Mouse (Mus musculus) 3134 (cell line): ENCODE results near the gene Ifit3.
"Not testable (repeated sequence)": the region's sequence is repeated elsewhere in the genome, so short reads cannot be mapped to it uniquely, and the experiment has no call there.

Experiments
- DNase-seq: peaks from one replicate; pipeline ENCODE4 v3.0.0-alpha.2; 2011; ENCODE audit warnings: low spot score; ENCODE audit not compliant: insufficient read length; ENCODE audit errors: extremely low read depth

Gene Ifit3

DNA sequence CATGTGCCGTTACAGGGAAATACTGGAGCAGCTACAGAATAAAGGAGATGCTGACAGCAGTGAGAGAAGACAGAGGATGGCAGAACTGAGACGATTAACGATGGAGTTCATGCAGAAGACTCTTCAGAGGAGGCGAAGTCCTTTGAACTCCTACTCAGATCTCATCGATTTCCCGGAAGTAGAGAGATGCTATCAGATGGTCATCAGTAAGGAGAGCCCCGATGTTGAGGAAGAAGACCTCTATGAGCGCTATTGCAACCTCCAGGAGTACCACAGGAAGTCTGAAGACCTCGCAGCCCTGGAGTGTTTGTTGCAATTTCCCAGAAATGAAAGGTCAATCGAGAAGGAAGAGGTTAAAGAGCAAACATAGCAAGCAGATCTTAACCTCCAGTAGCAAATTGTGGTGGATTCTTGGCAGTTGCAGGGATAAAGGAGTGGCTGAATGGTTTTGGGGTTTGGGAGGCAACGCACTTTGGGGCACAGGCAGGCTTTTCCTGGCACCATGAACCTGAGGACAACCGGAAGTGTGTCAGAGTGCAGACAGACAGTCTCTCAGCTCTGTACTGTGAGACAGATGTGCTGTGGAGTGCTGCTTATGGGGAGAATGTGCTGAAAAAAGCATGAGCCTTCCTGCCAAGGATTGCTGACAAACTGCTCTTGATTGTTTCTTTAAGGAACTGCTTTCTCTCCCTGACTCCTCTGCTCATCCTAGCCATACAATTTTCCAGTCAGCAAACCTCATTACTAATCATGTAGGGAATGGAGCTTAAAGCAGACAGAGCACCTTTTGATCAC is 4.8 kb downstream of the Ifit3 start:
- DNase-seq = not testable (repeated sequence)

DNA sequence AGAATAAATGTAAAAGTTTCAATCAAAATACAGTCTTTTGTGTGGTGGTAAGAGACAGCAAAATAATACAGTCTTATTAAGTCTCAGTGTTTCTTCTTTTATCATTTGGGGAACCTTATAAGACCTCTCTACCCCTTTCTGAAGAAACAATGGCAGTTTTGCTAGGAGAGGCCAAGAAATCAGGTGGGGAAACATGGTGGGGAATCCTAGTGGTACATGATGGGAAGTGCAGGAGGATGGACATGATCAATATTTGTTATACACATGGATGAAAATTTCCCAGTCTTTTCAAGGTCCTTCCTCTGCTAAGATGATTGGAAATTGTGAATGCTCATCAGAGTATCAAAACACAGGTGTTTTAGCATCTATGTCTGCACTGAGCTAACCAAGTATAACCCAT is 5.6 kb downstream of the Ifit3 start:
- DNase-seq = no peak

DNA sequence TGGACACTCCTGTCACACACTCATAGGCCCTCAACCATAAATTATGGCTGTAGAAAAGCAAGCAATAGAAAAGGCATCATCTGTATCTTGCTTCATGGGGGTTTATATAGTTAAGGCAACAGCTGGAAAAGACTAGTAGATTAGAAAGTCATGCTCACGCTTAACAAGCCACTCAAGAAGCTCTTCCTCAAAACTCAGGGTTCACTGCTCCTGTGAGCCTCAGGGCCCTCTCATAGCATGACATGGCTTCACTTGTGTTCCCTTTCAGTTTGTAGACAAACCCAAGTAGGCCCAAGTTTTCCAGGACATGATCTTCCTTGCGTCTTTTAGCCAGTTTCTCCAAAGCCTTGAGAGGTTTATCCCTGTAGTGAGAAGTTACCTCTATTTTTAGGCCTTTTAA is 10.1 kb downstream of the Ifit3 start:
- DNase-seq = no peak

DNA sequence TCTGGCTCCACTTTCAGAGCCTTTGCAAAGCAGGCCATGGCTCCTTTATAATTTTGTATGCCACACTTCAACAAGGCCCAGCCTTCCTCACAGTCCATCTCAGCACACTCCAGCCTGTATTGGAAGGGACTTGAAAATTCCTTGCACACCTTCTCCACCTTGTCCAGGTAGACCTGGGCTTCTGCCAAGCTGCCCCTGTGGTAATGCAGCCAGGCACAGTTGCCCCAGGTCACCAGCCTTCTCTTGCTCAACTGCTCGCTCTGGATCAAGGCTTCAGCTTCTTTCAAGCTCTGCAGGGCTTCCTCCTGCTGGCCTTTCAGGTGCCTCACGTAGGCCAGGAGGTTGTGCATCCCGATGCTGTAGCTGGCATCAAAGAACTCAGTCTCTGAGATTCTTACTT is 11.2 kb downstream of the Ifit3 start:
- DNase-seq = not testable (repeated sequence)

DNA sequence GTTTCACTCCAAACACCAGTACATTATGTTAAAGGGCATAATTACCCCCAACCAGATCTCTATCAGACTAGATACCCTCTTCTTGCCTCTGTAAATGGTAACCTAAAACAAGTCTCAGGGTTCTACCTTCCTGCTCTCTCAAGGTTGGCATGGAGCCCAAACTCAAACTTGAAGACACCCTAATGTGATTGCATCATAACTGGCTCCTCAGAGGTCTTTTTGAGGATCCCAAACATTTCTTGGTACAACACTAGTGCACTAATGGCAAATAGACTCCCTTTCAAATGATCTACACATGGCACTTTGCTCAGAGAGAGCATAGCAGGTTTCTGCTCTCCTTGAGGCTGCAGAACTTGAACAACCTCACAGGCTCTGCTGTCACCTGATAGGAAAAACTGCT is 13.5 kb downstream of the Ifit3 start:
- no peak for DNase-seq

DNA sequence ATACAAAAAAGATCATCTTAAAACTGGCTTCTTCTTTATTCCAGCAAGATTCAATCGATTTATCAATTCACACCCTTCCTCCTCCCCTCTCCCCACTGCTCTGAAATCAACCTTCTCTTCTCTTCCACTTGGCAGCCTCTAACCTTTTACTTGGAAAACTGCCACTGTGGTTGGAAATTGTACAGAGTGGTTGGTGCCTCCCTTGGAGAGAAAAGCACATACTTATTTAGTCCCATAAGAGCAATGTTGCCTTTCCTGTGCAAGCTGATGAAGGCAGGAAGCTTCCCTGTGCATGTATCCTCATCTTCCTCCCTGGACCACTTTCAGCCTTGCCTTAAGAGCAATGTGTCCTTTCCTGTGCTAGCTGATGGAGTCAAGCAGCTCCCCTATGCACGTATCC is 15.0 kb downstream of the Ifit3 start:
- peak; percentile 26 for DNase-seq

DNA sequence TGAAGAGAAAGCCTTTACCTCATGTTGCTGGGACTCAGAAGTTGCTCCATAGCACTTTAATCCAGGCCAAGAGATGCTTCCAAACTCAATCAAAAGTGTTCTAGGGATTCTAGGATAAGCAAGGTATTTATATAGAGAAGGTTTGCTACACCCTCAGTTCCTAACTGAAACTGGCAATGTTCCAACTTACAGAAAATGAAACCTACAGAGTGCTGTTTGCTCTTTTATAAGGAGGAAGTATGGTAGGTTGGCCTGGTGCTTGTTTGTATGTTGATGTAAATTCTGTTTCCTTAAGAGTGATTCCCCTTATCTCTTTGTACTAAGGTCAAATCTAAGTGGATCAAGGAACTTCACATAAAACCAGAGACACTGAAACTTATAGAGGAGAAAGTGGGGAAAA is 15.9 kb downstream of the Ifit3 start:
- DNase-seq = not testable (repeated sequence)

DNA sequence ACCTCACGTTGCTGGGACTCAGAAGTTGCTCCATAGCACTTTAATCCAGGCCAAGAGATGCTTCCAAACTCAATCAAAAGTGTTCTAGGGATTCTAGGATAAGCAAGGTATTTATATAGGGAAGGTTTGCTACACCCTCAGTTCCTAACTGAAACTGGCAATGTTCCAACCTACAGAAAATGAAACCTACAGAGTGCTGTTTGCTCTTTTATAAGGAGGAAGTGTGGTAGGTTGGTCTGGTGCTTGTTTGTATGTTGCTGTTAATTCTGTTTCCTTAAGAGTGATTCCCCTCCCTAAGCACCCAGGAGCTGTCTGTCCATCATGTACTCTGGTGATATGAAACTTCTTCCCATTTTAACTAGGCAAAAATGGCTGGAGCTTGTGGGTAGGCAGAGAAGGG is 18.6 kb downstream of the Ifit3 start, which contains the start of gene Ifit1bl1:
Gene Ifit1bl1 (minus strand): TSS at position 69 of the 400 bp plus-strand sequence.
- not testable (repeated sequence) for DNase-seq

DNA sequence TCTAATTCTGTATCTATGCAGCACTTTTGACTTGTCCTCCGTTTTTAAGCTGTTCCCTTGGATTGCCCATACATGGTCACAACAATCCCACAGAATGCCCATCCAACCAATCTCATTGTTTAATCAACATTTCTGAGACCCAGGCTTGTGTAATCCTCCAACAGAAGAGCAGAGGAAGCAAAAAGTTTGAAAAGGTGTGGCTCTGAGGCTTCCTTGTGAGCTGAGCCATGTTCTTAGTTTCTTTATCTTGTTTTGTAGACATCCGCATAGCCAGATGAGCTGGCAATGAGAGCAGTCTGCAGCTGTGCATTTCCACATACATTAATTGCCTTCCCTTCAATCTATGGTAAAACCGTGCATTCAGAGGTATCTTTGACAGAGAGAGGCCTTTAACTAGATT is 22.1 kb downstream of the Ifit3 start:
- DNase-seq = no peak

DNA sequence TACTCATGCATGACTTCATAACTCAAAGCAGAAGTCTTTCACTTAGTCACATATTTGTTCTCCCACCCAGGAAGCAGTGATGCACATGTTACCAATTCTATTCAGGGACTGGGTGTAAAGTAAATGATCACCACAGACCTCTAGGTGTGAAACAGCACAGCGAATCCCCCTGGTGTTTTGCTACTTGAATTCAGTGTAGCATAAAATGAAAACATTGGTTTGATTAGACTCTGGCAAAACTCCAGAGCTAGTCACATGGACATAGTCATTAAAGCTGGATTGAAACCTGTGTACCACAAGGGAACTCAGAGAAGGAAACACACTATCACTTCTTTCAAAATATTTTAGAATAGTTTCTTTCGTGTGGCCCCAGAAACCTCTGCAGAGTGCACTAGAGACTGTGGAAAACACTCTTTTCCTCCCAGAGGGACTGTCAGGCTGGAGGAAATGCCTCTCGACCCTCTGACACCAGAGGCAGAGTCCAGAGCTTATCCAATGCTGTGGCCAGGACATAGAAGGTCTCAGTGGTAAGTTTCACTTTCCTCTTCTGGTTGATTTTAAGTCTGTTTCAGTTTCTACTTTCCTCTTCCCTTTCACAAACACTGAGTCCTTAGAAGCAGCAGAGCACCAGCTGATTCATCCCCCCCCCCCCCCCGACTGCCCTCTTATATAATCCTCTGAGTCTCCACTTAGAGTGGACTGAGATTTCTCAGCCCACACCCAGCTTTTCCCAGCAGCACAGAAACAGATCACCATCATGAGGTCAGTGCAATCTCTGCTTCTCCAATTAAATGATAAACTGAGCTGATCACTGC is 24.1 kb downstream of the Ifit3 start, which contains the start of gene Ifit3b:
Gene Ifit3b (plus strand): TSS at position 734 of the 815 bp plus-strand sequence.
- peak; percentile 28 for DNase-seq

DNA sequence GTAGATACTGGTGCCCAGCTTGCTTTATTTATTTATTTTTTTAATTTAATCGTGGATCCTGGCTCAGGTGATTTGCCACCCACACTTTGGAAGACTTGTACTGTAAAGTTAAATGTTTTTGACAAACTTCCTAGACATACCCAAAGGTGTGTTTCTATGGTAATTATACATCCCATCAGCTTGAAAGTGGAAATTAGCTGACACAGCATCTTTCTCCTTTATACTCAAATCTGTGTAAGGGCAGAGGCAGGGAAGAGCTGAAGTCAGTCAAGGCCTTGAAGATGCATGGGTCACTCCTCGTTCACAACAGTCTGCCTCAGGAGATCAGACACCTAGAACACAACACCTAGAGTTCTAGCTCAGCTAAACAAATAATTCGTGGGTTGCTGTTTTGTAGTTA is 26.8 kb downstream of the Ifit3 start:
- not testable (repeated sequence) for DNase-seq

DNA sequence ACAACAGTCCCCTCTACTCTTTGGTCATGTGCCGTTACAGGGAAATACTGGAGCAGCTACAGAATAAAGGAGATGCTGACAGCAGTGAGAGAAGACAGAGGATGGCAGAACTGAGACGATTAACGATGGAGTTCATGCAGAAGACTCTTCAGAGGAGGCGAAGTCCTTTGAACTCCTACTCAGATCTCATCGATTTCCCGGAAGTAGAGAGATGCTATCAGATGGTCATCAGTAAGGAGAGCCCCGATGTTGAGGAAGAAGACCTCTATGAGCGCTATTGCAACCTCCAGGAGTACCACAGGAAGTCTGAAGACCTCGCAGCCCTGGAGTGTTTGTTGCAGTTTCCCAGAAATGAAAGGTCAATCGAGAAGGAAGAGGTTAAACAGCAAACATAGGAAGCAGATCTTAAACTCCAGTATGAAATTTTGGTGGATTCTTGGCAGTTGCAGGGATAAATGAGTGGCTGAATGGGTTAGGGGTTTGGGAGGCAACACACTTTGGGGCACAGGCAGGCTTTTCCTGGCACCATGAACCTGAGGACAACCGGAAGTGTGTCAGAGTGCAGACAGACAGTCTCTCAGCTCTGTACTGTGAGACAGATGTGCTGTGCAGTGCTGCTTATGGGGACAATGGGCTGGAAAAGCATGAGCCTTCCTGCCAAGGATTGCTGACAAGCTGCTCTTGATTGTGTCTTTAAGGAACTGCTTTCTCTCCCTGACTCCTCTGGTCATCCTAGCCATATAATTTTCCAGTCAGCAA is 29.1 kb downstream of the Ifit3 start:
- not testable (repeated sequence) for DNase-seq

DNA sequence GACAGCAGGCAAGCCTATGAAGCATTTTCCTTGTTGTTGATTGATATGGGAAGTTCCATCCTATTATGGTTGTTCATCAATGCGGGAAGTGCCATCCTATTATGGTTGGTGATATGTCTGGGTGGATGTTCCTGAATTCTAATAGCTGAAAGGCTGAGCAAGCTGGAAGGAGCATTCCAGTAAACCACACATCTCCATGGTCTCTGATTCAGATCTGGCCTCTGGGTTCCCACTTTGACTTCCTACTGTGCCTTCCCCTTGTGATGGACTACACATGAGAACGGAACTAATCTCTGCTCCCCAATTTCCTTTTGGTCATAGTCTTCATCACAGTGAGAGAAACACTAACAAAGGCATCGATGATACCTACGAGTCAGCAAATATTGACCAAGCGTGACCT is 37.5 kb downstream of the Ifit3 start:
- DNase-seq = no peak

DNA sequence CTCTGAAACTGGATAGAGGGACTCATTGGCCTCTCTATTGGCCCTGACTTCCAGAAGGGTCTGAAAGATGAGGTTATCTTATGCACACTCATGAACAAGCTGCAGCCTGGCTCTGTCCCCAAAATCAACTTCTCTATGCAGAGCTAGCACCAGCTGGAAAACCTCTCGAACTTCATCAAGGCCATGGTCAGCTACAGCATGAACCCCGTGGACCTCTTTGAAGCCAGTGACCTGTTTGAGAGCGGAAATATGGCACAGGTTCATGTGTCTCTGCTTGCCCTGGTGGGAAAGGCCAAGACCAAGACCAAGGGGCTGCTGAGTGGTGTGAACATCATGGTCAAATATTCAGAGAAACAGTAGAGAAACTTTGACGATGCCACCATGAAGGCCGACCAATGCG is 40.5 kb downstream of the Ifit3 start:
- DNase-seq = no peak

DNA sequence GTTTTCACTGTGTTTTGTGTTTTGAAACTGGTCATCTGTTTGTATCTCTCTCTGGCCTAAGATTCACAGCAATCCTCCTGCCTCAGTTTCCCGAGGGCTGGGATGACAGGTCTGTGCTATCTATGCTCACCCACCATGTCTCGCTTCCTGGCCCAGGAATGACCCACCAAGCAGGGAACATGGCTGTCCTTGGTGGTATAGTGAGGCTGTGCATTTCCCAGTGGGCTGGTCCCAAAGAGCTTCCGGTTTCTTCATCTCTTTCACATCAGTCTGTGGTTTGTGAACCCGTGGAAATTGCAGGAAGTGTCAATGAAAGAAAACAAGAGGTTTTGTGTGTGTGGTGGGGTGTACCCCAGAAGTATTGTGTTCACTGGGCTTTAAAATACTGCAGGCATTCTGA is 41.3 kb downstream of the Ifit3 start:
- DNase-seq = no peak

DNA sequence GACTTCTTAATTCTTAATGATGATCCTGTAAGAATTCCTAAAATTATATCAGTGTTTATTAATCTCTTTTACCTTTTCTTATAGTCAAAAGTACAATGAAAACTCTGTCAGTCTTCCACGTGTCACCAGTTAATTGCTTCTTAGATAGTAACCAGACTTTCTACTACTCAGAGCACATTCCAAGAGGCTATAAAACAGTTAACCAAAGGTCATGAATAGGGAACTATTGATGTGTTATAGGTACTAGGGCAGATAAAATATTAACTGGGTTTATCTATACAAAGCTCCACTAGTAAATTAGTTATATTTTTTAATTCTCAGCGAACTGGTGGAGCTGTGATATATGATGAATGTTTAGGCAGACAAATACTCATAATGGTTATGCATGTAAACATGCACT is 44.2 kb downstream of the Ifit3 start:
- no peak for DNase-seq

DNA sequence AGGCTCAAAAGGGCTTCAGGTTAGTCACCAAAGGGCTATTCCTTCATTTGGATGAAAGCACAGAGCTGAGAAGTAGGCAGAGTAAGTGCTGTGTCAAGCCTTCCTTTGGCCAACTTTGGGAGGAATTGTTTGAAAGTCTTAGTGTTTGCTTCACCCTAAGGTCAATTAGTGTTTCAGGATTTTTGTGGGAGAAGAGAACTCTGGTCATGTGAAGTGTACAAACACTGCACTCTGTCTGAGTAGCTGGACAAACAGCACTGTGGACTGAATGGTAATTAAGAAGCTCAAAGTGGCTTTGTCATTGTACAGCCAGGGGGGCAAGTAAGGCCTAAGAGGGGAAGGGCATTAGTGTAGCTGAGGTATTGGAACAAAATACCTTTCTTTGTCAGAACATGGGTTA is 48.2 kb downstream of the Ifit3 start:
- no peak for DNase-seq

DNA sequence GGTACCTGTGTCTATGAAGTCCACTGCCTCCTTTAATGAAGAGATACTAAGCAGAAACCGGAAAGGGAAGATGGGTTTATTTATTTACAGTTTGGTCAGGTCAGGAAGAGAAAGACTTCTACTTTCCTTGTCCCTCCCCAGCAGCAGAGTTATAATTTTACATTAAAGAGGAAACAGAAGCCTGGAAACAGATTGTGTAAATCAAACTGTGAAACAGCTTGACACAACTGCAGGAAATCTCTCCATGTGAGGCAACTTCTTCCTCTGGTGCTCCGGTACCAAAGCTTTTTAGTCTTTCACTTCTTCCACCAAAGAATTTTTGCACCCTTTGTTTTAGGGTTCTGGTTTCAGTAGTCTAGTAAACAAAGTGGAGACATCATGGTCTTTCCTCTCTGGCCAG is 50.2 kb downstream of the Ifit3 start:
- DNase-seq = no peak

DNA sequence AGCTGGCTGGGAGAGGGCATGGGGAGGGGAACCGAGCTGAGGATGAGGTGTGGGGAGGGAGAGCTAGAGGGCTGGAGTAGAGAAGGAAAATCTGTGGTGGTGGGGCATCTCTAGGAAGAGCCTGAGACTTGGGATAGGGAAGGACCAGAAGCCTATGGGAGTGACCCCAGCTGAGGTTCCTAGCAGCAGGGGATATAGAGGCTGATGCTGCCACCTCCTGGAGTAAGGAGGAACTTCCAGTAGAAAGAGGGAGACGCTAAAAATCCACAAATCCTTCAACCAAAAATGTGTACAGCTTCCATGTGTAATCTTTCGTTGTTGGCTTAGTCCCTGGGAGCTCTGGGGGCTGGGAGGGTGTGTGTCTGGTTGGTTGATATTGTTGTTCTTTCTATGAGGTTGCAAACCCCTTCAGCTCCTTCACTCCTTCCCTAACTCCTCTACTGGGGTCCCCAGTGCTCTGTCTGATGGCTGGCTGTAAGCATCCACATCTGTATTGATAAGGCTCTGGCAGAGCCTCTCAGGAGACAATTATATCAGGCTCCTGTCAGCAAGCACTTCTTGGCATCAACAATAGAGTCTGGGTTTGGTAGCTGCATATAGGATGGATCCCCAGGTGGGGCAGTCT is 53.7 kb downstream of the Ifit3 start:
- peak; percentile 9 for DNase-seq
